Mouse (Mus musculus): ENCODE data around the gene Fxyd4. TPM values are rescaled to one million over a fixed set of nuclear protein-coding genes. Genes with fewer than 3 reads are reported as not detected.

Gene Fxyd4
- total and polyA plus RNA-seq, 3 experiments = 0.22 TPM; not detected in 2

DNA sequence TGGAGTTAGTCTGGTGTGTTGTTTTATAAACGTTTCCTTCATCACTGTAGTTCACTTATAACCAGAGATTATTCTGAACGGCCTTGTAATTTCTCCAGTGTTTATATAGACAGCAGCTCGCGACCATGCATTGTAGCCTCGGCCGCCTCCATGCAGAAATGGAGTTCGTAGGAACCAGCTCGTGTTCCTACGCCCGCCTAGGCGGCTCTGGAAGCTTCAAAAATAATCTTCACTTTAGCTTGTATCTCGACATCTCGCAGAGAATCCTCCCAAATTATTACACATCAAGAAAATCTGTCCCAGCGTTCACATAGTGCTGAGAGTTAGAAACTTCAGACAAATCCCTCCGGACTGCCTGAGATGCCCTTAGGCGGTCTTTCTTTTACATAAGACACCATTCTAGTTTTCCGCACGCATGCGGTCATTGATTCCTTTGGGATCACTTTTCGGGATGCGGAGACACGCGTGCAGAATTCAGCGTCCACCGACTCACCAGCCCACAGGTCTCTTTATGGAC lies 31.4 kb downstream of the Fxyd4 start:
- Histone ChIP-seq H3K36me3 (ENCODE audit: control insufficient read depth in 1 of 2, insufficient read depth in 2 of 2, low read length in 2 of 2) (peaks cover 7 to 32% of the 10 kb centered on the region in 2 experiments), H3K27ac (ENCODE audit: control insufficient read depth, low read depth, low read length) (peak overlapping the region; percentile 99), H3K9ac (ENCODE audit: control insufficient read depth, low read depth, low read length, poor library complexity, severe bottlenecking) (peak overlapping the region; percentile 97), H3K4me1 (ENCODE audit: control insufficient read depth in 1 of 2, insufficient read depth in 2 of 2, low read length in 2 of 2) (peaks cover 13 to 22% of the 10 kb centered on the region in 2 experiments), H3K4me3 (ENCODE audit: control insufficient read depth in 1 of 2, insufficient read depth in 1 of 2, low read depth in 2 of 2, low read length in 2 of 2) (peak overlapping the region; percentile 78 to 79), H3K9me3 (replicated peaks; ENCODE audit: insufficient read depth, low read length) (no peaks in the 10 kb centered on the region), H3K79me2 (ENCODE audit: control insufficient read depth, insufficient read depth, low read length, poor library complexity) (peaks cover 77% of the 10 kb centered on the region), H3K27me3 (ENCODE audit: control insufficient read depth in 1 of 2, insufficient read depth in 2 of 2, low read length in 2 of 2) (no peaks in the 10 kb centered on the region)
- DNase-seq (ENCODE audit: low read depth, low spot score) = peak; percentile 77
- no peak for TF ChIP-seq POLR2AphosphoS5 (IDR thresholded peaks at IDR 0.05; ENCODE audit: borderline replicate concordance, low read depth, low read length)
- TF ChIP-seq RCOR1 (IDR thresholded peaks at IDR 0.05; ENCODE audit: low read depth, low read length) = no peak
- TF ChIP-seq POLR2A (IDR thresholded peaks at IDR 0.05; ENCODE audit: control insufficient read depth in 1 of 2, insufficient read depth in 1 of 2, low read depth in 1 of 2, low read length in 2 of 2, poor library complexity in 1 of 2) = peak in 1 of 2 experiments; percentile 45; a peak in 1 of 4 replicates
- no peak for TF ChIP-seq MAZ (IDR thresholded peaks at IDR 0.05; ENCODE audit: low read depth, low read length)
- no peak for TF ChIP-seq MAX (IDR thresholded peaks at IDR 0.05; ENCODE audit: low read length)
- no peak for TF ChIP-seq BHLHE40 (IDR thresholded peaks at IDR 0.05; ENCODE audit: borderline replicate concordance, low read depth, low read length)
- no peak for TF ChIP-seq EP300 (IDR thresholded peaks at IDR 0.05; ENCODE audit: low read depth in 1 of 2, low read length in 2 of 2)
- no peak for TF ChIP-seq USF1 (IDR thresholded peaks at IDR 0.05; ENCODE audit: low read depth, low read length)
- TF ChIP-seq MXI1 (IDR thresholded peaks at IDR 0.05; ENCODE audit: low read depth, low read length) = no peak; the same call in 1 of the 2 replicates
- no peak for TF ChIP-seq E2F4 (IDR thresholded peaks at IDR 0.05; ENCODE audit: borderline replicate concordance, low read depth, low read length)
- TF ChIP-seq ZNF384 (IDR thresholded peaks at IDR 0.05; ENCODE audit: low read depth, low read length) = no peak
- no peak for TF ChIP-seq UBTF (IDR thresholded peaks at IDR 0.05; ENCODE audit: borderline replicate concordance, insufficient read depth, low read depth, low read length)
- no peak; the same call in 1 of the 2 replicates for TF ChIP-seq NELFE (IDR thresholded peaks at IDR 0.05; ENCODE audit: low read depth, low read length)
- TF ChIP-seq MEF2A (IDR thresholded peaks at IDR 0.05; ENCODE audit: extremely low read depth, insufficient replicate concordance, low read depth, low read length, poor library complexity, severe bottlenecking) = no peak
- TF ChIP-seq ZKSCAN1 (IDR thresholded peaks at IDR 0.05; ENCODE audit: low read depth, low read length) = no peak
- TF ChIP-seq POLR2AphosphoS2 (IDR thresholded peaks at IDR 0.05; ENCODE audit: low read length) = no peak
- no peak for TF ChIP-seq ZMIZ1 (IDR thresholded peaks at IDR 0.05; ENCODE audit: low read depth, low read length)
- TF ChIP-seq CHD2 (IDR thresholded peaks at IDR 0.05; ENCODE audit: low read length) = no peak
- TF ChIP-seq MYC (IDR thresholded peaks at IDR 0.05; ENCODE audit: low read depth, low read length) = peak; percentile 68; the same call in 1 of the 2 replicates
- TF ChIP-seq CTCF (IDR thresholded peaks at IDR 0.05 in 2 of 3, conservative IDR thresholded peaks at IDR 0.05 in 1 of 3; ENCODE audit: control insufficient read depth in 1 of 3, insufficient read depth in 1 of 3, low read depth in 2 of 3, low read length in 3 of 3, poor library complexity in 1 of 3, severe bottlenecking in 1 of 3) = no peak
- no peak for TF ChIP-seq JUND (IDR thresholded peaks at IDR 0.05; ENCODE audit: low read depth, low read length)
- no peak for TF ChIP-seq MAFK (IDR thresholded peaks at IDR 0.05; ENCODE audit: borderline replicate concordance, low read depth, low read length)
- TF ChIP-seq ETS1 (IDR thresholded peaks at IDR 0.05; ENCODE audit: low read depth, low read length) = 0 out of 2 replicates have a peak, but pooled peaks have one; percentile 4
- no peak for TF ChIP-seq GABPA (IDR thresholded peaks at IDR 0.05; ENCODE audit: low read depth, low read length)
- no peak for TF ChIP-seq ZC3H11A (IDR thresholded peaks at IDR 0.05; ENCODE audit: low read depth, low read length)
- no peak for TF ChIP-seq HCFC1 (IDR thresholded peaks at IDR 0.05; ENCODE audit: low read depth, low read length)
- no peak for TF ChIP-seq USF2 (IDR thresholded peaks at IDR 0.05; ENCODE audit: borderline replicate concordance in 1 of 2, insufficient read depth in 1 of 2, low read depth in 1 of 2, low read length in 2 of 2)
- TF ChIP-seq KAT2A (conservative IDR thresholded peaks at IDR 0.05; ENCODE audit: low read depth, low read length) = no peak
- no peak for TF ChIP-seq ELF1 (IDR thresholded peaks at IDR 0.05; ENCODE audit: low read depth, low read length)
- peak; percentile 51 for TF ChIP-seq SIN3A (IDR thresholded peaks at IDR 0.05; ENCODE audit: low read length)
- TF ChIP-seq NRF1 (IDR thresholded peaks at IDR 0.05; ENCODE audit: insufficient read depth, low read depth, low read length, poor library complexity, severe bottlenecking) = no peak
- no peak for TF ChIP-seq RAD21 (IDR thresholded peaks at IDR 0.05; ENCODE audit: low read depth, low read length)
- no peak for TF ChIP-seq TCF12 (IDR thresholded peaks at IDR 0.05; ENCODE audit: low read depth, low read length)
- peak; percentile 88; the same call in 1 of the 2 replicates for TF ChIP-seq CHD1 (IDR thresholded peaks at IDR 0.05; ENCODE audit: low read depth, low read length)
- no peak for TF ChIP-seq MYB (IDR thresholded peaks at IDR 0.05; ENCODE audit: low read depth, low read length)
- no peak for TF ChIP-seq TAL1 (IDR thresholded peaks at IDR 0.05; ENCODE audit: low read length)
- no peak for TF ChIP-seq SMC3 (IDR thresholded peaks at IDR 0.05; ENCODE audit: low read depth, low read length)
